Mouse (Mus musculus) urinary bladder, postnatal 10 days (tissue): ENCODE results near the gene Gjb4.

Experiments
- DNase-seq: peaks from one replicate; pipeline ENCODE4 v3.0.0; 2022; ENCODE audit warnings: low spot score

Gjb4 gene

GRCm38 (mm10) chr4:127349560-127350300 is 4.2 kb downstream of the Gjb4 start:
- DNase-seq, result no peak

DNA sequence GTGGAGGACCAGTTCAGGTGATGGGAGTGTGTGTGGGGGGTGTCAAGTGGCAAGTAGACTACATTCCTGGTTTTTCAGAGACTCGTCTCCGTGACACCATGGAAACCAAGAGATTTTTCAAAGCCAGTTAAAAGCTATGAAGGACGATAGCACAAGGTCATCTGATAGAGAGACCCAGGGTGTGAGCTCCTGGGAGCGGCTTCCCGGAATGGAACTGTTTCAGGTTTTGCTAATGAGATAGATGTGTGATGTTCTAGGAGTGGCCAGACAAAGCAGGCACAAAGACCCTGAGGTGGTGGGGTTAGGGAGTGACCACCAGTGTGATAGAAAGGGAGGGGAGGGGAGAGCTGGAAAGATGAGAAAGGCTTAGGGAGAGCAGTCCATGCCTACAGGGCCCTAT is 8.9 kb downstream of the Gjb4 start:
- no peak for DNase-seq

GRCm38 (mm10) chr4:127341372-127341771 is 12.5 kb downstream of the Gjb4 start:
- no peak for DNase-seq

GRCm38 (mm10) chr4:127337668-127338067 is 16.2 kb downstream of the Gjb4 start:
- no peak for DNase-seq

- DNase-seq, result no peak
Observed at GRCm38 (mm10) chr4:127334870-127335504, 18.9 kb downstream of the Gjb4 start.

DNA sequence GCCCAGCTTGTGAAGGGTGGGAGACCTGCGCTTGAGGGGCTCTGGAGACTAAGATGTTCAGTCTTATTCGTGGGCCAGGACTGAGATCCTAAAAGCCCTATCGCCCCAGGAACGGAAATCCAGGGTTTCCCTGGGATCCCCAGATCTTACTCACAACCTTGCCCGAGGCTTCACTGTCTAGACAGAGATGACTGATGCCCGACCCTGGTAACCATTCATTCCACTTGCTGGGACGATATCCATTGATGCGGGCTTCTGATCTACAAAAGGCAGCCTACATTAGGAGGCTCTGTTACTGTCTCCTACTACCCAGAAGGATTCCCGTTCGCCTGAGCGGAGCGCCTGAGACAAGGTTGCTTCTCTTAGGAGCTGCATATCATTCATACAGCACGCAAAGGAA is 22.7 kb downstream of the Gjb4 start:
- DNase-seq, result no peak

GRCm38 (mm10) chr4:127330181-127331100 is 23.4 kb downstream of the Gjb4 start, which contains the start of gene Gjb3:
Gjb3 (minus strand) TSS chr4:127330844.
- no peak for DNase-seq

DNA sequence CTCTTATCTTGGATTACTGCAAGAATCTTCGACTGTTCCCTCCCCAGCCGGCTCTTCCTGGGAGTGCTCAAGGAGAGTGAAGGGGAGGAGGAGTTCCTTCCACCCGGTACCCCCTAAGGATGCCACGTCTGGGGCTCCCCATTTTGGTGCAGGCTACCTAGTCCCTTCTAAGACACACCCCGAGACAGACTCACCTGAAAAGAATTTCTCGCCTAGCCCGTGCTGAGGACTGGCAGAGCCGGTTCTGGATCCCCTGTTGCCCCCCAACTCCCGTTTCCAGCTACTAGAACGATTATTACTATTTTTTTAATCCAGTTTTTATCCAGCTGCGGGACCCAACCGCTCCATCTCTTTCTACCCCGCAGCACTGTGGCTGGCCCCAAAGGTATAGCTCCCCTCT is 24.1 kb downstream of the Gjb4 start:
- DNase-seq, result no peak

- no peak for DNase-seq
Observed at GRCm38 (mm10) chr4:127329046-127329445, 24.8 kb downstream of the Gjb4 start.

GRCm38 (mm10) chr4:127328378-127328777 is 25.5 kb downstream of the Gjb4 start:
- DNase-seq, result no peak

DNA sequence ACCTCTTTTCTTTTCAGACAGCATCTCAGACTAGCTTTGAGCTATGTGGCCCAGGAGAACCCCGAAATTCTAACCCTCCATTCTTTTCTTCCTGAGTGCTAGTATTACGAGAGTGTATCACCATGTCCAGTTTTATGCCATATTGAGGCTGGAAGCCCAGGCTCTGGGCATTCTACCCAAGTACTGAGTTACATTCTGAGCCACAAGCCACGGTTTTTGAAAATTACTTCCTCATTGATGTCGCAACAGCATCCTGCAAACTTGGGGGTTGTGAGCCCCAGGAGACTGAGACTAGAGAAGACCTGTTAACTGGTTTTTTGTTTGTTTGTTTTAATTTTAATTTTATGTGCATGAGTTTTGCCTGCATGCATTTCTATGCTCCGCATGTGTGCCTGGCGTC is 26.1 kb downstream of the Gjb4 start:
- DNase-seq, result no peak

DNA sequence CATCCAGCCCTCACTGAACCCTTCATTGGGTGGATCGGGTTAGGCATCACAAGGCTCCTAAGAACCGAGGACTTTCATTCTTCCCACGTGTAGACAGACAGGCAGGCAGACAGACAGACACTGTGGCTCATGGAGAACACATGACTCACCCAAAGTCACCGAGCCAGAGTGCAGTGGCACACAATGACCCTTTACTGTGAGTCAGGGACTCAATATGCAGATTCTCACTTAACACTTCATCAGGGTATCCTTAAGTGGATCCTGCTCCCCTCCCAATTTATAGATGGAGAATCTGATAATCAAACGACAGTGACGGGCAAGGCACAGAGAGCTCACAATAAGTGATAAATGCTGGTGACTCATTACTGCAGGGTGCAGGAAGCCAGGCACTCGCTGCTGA is 26.6 kb downstream of the Gjb4 start:
- no peak for DNase-seq

GRCm38 (mm10) chr4:127325276-127325675 is 28.6 kb downstream of the Gjb4 start:
- DNase-seq, result no peak

- peak; percentile 55 for DNase-seq
Observed at GRCm38 (mm10) chr4:127324759-127325158, 29.1 kb downstream of the Gjb4 start.

DNA sequence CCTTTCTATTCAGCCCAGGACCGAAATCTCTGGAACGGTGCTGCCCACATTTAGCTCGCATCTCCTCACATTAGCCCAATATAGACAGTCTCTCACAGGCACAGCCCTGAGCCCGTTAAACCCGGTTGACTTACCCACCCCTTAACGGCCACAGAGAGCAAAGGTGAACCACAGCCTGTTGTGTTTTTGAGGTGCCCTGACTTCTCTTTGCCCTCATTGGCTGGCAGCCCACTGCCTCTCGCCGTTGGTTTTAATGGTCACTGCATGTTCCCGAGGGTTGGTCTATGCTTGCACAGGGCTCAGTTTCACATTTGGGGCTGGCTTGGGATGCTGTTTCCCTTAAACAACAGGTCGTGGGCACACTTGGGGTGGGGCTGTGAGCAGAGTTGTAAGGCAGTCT is 29.6 kb downstream of the Gjb4 start:
- DNase-seq, result no peak

DNA sequence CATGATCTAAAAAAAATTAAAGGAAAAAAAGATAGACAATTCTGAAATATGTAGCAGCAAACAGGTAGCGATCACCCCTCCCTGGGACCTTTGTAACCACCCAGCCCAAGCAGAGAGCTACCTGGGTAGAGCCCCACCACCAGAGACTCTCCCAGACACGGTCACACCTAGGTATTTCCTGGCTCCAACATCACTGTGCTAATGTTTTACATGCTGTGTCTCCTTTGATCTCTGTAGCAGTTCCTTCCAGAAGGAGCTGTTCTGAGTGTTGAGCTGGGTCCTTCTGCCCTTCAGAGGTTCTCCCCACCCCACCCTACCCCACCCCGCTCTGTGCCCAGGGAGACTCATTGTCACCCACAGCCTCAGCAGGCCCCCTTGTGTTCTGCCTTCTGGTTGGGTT is 30.2 kb downstream of the Gjb4 start:
- DNase-seq, result no peak

- no peak for DNase-seq
Observed at GRCm38 (mm10) chr4:127319613-127320012, 34.3 kb downstream of the Gjb4 start.

- no peak for DNase-seq
Observed at GRCm38 (mm10) chr4:127317143-127317542, 36.7 kb downstream of the Gjb4 start.

GRCm38 (mm10) chr4:127315753-127316152 is 38.1 kb downstream of the Gjb4 start:
- no peak for DNase-seq

GRCm38 (mm10) chr4:127314585-127314984 is 39.3 kb downstream of the Gjb4 start:
- DNase-seq, result no peak

GRCm38 (mm10) chr4:127313861-127314260 is 40.0 kb downstream of the Gjb4 start, which contains the start of gene Gja4:
Gja4 (minus strand) TSS chr4:127314039.
- DNase-seq, result no peak

DNA sequence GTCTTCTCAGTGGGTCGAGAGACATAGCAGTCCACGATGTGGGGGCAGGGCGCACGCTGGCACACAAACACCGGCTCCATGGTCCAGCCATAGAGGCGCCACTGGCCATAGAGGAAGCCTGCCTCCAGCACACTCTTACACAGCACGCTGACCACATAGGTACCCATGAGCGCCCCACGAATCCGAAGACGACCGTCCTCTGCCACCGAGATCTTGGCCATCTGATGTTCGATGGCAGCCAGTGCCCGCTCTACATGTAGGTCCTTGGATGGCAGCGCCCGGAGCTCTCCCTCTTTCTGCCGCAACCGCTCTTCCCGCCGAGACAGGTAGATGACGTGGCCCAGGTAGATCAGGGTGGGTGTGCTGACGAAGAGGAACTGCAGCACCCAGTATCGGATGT is 41.5 kb downstream of the Gjb4 start:
- DNase-seq, result no peak

GRCm38 (mm10) chr4:127311561-127311960 is 42.3 kb downstream of the Gjb4 start:
- DNase-seq, result no peak
